Mouse (Mus musculus) ES-Bruce4 (cell line): ENCODE measurements around the gene Inpp4b. TPM values are rescaled to one million over a fixed set of nuclear protein-coding genes. Genes with fewer than 3 reads are reported as not detected.

Experiments
- H3K27ac ChIP-seq: 2 replicates; pipeline ENCODE4 v1.5.1; 2012; ENCODE audit warnings: low read length, inconsistent platforms; ENCODE audit not compliant: insufficient read depth
- H3K27me3 ChIP-seq: 2 replicates; pipeline ENCODE4 v1.6.1; 2012; ENCODE audit warnings: mild to moderate bottlenecking, low read length, inconsistent platforms; ENCODE audit not compliant: control insufficient read depth, poor library complexity, insufficient read depth, severe bottlenecking
- H3K36me3 ChIP-seq: 2 replicates; pipeline ENCODE4 v1.6.1; 2012; ENCODE audit warnings: inconsistent platforms, mild to moderate bottlenecking, low read length, moderate library complexity; ENCODE audit not compliant: control insufficient read depth, poor library complexity, insufficient read depth, severe bottlenecking
- H3K4me1 ChIP-seq: one replicate; pipeline ENCODE4 v1.8.1; 2011; ENCODE audit warnings: low read length; ENCODE audit not compliant: control insufficient read depth, insufficient read depth
- H3K4me3 ChIP-seq: 2 replicates; pipeline ENCODE4 v1.5.1; 2011; ENCODE audit warnings: low read depth, mild to moderate bottlenecking, low read length
- H3K9ac ChIP-seq: 2 replicates; pipeline ENCODE4 v1.6.1; 2012; ENCODE audit warnings: low read depth, mild to moderate bottlenecking, inconsistent platforms; ENCODE audit not compliant: poor library complexity, severe bottlenecking
- H3K9me3 ChIP-seq: replicated peaks from 2 replicates; pipeline ENCODE4 v1.6.1; 2012; ENCODE audit warnings: mild to moderate bottlenecking, low read length, inconsistent platforms; ENCODE audit not compliant: control insufficient read depth, poor library complexity, insufficient read depth, severe bottlenecking
- CTCF ChIP-seq: IDR thresholded peaks from one replicate; pipeline ENCODE4 v1.8.1; 2011; ENCODE audit warnings: low read depth, low read length
- EP300 ChIP-seq: IDR thresholded peaks from 2 replicates; pipeline ENCODE4 v1.6.1; 2011; ENCODE audit warnings: low read depth, low read length; ENCODE audit not compliant: insufficient read depth
- POLR2A ChIP-seq: IDR thresholded peaks from one replicate; pipeline ENCODE4 v1.8.1; 2011; ENCODE audit warnings: low read length; ENCODE audit not compliant: insufficient read depth
- polyA plus RNA-seq: library from polyadenylated mRNA; stranded (reverse); fragments of >200 nt; gene quantifications from 2 replicates; pipeline ENCODE4 v1.2.4, GENCODE M21; 2011; ENCODE audit warnings: low read depth; ENCODE audit not compliant: missing spikeins, insufficient read depth, insufficient read length

Gene Inpp4b
- polyA plus RNA-seq, 1 experiment = not detected

GRCm38 (mm10) chr8:81855009-81855408, 512.7 kb downstream of the Inpp4b start:
- Histone ChIP-seq H3K27ac (no peak overlapping the region), H3K9ac (no peak overlapping the region), H3K4me1 (no peaks in the 10 kb centered on the region), H3K36me3 (no peaks in the 10 kb centered on the region), H3K4me3 (no peak overlapping the region), H3K9me3 (no peaks in the 10 kb centered on the region), H3K27me3 (no peaks in the 10 kb centered on the region)
- no peak for TF ChIP-seq EP300
- TF ChIP-seq CTCF = no peak
- no peak for TF ChIP-seq POLR2A

- no peak overlapping the region for H3K9ac ChIP-seq
- H3K4me1 ChIP-seq = no peaks in the 10 kb centered on the region
- H3K27me3 ChIP-seq = no peaks in the 10 kb centered on the region
- no peaks in the 10 kb centered on the region for H3K9me3 ChIP-seq
- no peak overlapping the region for H3K27ac ChIP-seq
- no peak overlapping the region for H3K4me3 ChIP-seq
- TF ChIP-seq POLR2A (no peak), EP300 (no peak), CTCF (no peak)
- H3K36me3 ChIP-seq = no peaks in the 10 kb centered on the region
Measured at GRCm38 (mm10) chr8:81856120-81856519, 513.8 kb downstream of the Inpp4b start.

- no peaks in the 10 kb centered on the region for H3K27me3 ChIP-seq
- no peak overlapping the region for H3K9ac ChIP-seq
- no peak for TF ChIP-seq POLR2A
- TF ChIP-seq EP300 = no peak
- TF ChIP-seq CTCF = no peak
Measured at GRCm38 (mm10) chr8:81856608-81857007, 514.3 kb downstream of the Inpp4b start.

GRCm38 (mm10) chr8:81858393-81858792, 516.0 kb downstream of the Inpp4b start:
- no peak overlapping the region for H3K27ac ChIP-seq
- no peak overlapping the region for H3K4me3 ChIP-seq
- TF ChIP-seq POLR2A = no peak
- no peak for TF ChIP-seq EP300
- no peak for TF ChIP-seq CTCF
- H3K9ac ChIP-seq = no peak overlapping the region
- no peaks in the 10 kb centered on the region for H3K9me3 ChIP-seq
- no peaks in the 10 kb centered on the region for H3K27me3 ChIP-seq
- no peaks in the 10 kb centered on the region for H3K4me1 ChIP-seq
- H3K36me3 ChIP-seq = no peaks in the 10 kb centered on the region

More at GRCm38 (mm10) chr8:81856608-81857007, 514.3 kb downstream of the Inpp4b start:
- H3K9me3 ChIP-seq = no peaks in the 10 kb centered on the region
- H3K4me1 ChIP-seq = no peaks in the 10 kb centered on the region
- no peak overlapping the region for H3K27ac ChIP-seq
- no peaks in the 10 kb centered on the region for H3K36me3 ChIP-seq
- no peak overlapping the region for H3K4me3 ChIP-seq

- no peak for TF ChIP-seq EP300
- TF ChIP-seq POLR2A = no peak
- no peak for TF ChIP-seq CTCF
- Histone ChIP-seq H3K9ac (no peak overlapping the region), H3K27me3 (no peaks in the 10 kb centered on the region), H3K4me3 (no peak overlapping the region), H3K36me3 (no peaks in the 10 kb centered on the region), H3K4me1 (no peaks in the 10 kb centered on the region), H3K27ac (no peak overlapping the region), H3K9me3 (no peaks in the 10 kb centered on the region)
Measured at GRCm38 (mm10) chr8:81859805-81860204, 517.4 kb downstream of the Inpp4b start.

GRCm38 (mm10) chr8:81861311-81861710, 519.0 kb downstream of the Inpp4b start:
- Histone ChIP-seq H3K27me3 (no peaks in the 10 kb centered on the region), H3K4me1 (no peaks in the 10 kb centered on the region), H3K9me3 (no peaks in the 10 kb centered on the region), H3K9ac (no peak overlapping the region), H3K4me3 (no peak overlapping the region), H3K36me3 (no peaks in the 10 kb centered on the region), H3K27ac (no peak overlapping the region)
- TF ChIP-seq EP300 (no peak), POLR2A (no peak), CTCF (no peak)
